Mouse (Mus musculus) kidney, postnatal 0 days (tissue): ENCODE measurements around the gene Eed. TPM values are rescaled to one million over a fixed set of nuclear protein-coding genes. Genes with fewer than 3 reads are reported as not detected.

Source experiments
- ATAC-seq: fragments of 200-750 bp; cut with Nextera tagmentation; replicated peaks from 2 replicates; pipeline ENCODE4 v1.8.0; 2017; ENCODE audit warnings: low read depth, moderate number of reproducible peaks, moderate TSS enrichment, moderate library complexity; ENCODE audit not compliant: low FRiP score
- DNase-seq: peaks from one replicate; pipeline ENCODE4 v3.0.0-alpha.2; 2016; ENCODE audit warnings: low spot score
- H3K27ac ChIP-seq: fragments of 300-500 bp; sonication (generic); 2 replicates; pipeline ENCODE4 v1.5.1; 2014; ENCODE audit warnings: mild to moderate bottlenecking
- H3K27me3 ChIP-seq: fragments of 300-500 bp; sonication (generic); 2 replicates; pipeline ENCODE4 v1.6.1; 2014; ENCODE audit warnings: low read length, mixed read lengths; ENCODE audit not compliant: insufficient read depth
- H3K36me3 ChIP-seq: fragments of 300-500 bp; sonication (generic); 2 replicates; pipeline ENCODE4 v1.6.1; 2014; ENCODE audit warnings: low read length, mixed read lengths; ENCODE audit not compliant: insufficient read depth
- H3K4me1 ChIP-seq: fragments of 300-500 bp; sonication (generic); replicated peaks from 2 replicates; pipeline ENCODE4 v1.6.1; 2014; ENCODE audit warnings: antibody characterized with exemption, low read length, mixed read lengths; ENCODE audit not compliant: insufficient read depth
- H3K4me2 ChIP-seq: fragments of 300-500 bp; sonication (generic); 2 replicates; pipeline ENCODE4 v1.6.1; 2014; ENCODE audit warnings: mild to moderate bottlenecking, low read length, moderate library complexity, mixed read lengths
- H3K4me3 ChIP-seq: fragments of 300-500 bp; sonication (generic); replicated peaks from 2 replicates; pipeline ENCODE4 v1.5.1; 2014; ENCODE audit warnings: low read depth, low read length
- H3K9ac ChIP-seq: fragments of 300-500 bp; sonication (generic); 2 replicates; pipeline ENCODE4 v1.6.1; 2014; ENCODE audit warnings: low read depth, low read length
- H3K9me3 ChIP-seq: fragments of 300-500 bp; sonication (generic); replicated peaks from 2 replicates; pipeline ENCODE4 v1.6.1; 2016; ENCODE audit warnings: low read length, inconsistent platforms, mixed read lengths
- CTCF ChIP-seq: IDR thresholded peaks from 2 replicates; pipeline ENCODE4 v1.5.1; 2016; ENCODE audit warnings: antibody characterized with exemption, low read depth, mild to moderate bottlenecking, moderate library complexity
- WGBS: fragments of 180-500 bp; shearing (Covaris S2); extraction: QIAGEN DNeasy Blood & Tissue Kit; methylation state at CpG from one replicate; pipeline ENCODE4 v1.1.7; 2014; 5-methylcytosine and 5-hydroxymethylcytosine counted together
- polyA plus RNA-seq: library from polyadenylated mRNA; unstranded; fragments of >200 nt; fragmentation: Nextera tagmentation; extraction: Ambion mirVana; gene quantifications from 2 replicates; pipeline ENCODE4 v1.2.1, GENCODE M21; 2015

Gene Eed
- polyA plus RNA-seq, 1 experiment from 2014 or later = 54.3 TPM

DNA sequence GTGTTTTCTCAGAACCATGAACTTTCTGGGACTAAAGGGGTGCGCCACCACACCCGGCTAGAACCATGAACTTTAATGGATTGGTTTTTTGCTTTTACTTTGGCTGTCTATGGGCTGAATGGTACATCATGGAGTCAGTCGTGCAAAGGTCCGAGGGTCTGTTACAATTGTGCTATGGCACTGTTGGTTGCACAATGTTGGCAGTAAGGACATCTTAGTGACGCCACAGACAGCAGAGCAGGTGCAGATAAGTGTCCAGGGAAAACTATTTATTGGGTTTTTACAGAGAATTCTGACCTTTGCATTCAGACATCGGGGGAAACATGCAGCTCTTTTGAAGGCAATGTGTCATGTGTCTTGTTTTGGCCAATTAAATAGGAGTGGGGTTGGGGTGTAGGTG, 39.5 kb upstream of the Eed start:
- Histone ChIP-seq H3K27me3 (no peaks in the 10 kb centered on the region), H3K9me3 (no peaks in the 10 kb centered on the region), H3K4me3 (no peak overlapping the region), H3K9ac (no peak overlapping the region), H3K27ac (no peak overlapping the region), H3K36me3 (no peaks in the 10 kb centered on the region), H3K4me1 (no peaks in the 10 kb centered on the region), H3K4me2 (no peak overlapping the region)
- ATAC-seq (no peak), DNase-seq (no peak)
- no peak for TF ChIP-seq CTCF
- WGBS = 88% methylated on average over 6 of the region's 6 CpGs

DNA sequence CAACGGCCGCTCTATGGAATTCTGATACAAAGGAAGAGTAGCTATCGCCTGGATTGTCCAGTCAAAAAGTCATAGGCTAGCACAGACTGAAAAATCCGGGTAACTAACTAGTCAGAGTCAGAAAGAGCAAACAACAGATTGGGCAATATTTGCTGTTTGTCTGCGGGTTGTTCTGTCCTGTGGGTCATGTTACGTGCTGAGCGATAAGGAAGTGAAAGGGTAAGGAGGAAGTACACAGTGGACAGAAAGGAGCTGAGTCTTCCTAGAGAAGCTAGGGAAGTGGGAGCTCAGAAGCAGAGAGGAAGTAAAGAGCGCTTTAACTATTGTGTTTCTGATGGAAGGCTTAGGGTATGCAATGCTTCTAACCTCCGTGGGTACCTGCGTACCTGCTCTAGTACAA, 38.8 kb upstream of the Eed start:
- DNase-seq (peak; percentile 36), ATAC-seq (no peak)
- H3K9me3 ChIP-seq = no peaks in the 10 kb centered on the region
- no peak for TF ChIP-seq CTCF
- no peak overlapping the region for H3K4me3 ChIP-seq
- H3K27me3 ChIP-seq = no peaks in the 10 kb centered on the region
- H3K4me2 ChIP-seq = no peak overlapping the region
- WGBS = 73% methylated on average over 10 of the region's 10 CpGs
- no peaks in the 10 kb centered on the region for H3K4me1 ChIP-seq
- no peaks in the 10 kb centered on the region for H3K36me3 ChIP-seq
- H3K9ac ChIP-seq = no peak overlapping the region
- no peak overlapping the region for H3K27ac ChIP-seq

DNA sequence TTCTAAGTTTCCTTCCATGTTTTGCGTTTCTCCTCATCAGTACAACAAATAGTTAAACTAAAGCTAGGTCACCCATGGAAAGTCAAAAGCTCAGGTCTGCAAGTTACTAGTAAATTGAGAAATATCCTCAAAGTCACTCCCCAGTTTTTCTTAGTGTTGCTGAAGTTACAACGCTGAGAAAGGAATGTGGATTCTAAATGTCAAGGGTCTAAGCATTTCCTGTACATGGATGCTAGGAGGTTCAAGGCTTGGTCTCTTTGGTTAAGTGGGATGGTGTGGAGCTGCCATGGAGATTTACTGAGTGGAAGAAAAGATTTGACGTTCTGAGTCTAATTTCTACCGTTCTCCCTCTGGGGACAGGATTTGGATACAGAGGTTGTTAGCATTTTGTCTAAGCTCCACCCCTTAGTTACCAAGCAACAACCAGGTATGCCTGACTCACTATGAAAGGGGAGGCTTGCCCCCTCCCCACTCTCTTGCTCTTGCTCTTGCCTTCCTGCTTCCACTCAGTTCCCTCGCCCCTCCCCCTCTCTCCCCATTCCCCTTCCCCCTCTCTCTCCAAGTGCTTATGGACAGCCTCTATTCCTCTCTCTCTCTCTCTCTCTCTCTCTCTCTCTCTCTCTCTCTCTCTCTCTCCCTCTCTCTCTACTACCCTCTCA, 36.3 kb upstream of the Eed start:
- Histone ChIP-seq H3K27ac (0 out of 2 replicates have a peak overlapping the region, but pooled peaks have one; percentile 15), H3K27me3 (no peaks in the 10 kb centered on the region), H3K4me1 (no peaks in the 10 kb centered on the region), H3K9me3 (no peaks in the 10 kb centered on the region), H3K4me2 (no peak overlapping the region), H3K36me3 (no peaks in the 10 kb centered on the region), H3K9ac (no peak overlapping the region), H3K4me3 (no peak overlapping the region)
- DNase-seq (peak; percentile 62), ATAC-seq (peak; percentile 40; the same call in 1 of the 2 replicates)
- WGBS = 24% methylated on average over 5 of the region's 5 CpGs
- no peak for TF ChIP-seq CTCF

DNA sequence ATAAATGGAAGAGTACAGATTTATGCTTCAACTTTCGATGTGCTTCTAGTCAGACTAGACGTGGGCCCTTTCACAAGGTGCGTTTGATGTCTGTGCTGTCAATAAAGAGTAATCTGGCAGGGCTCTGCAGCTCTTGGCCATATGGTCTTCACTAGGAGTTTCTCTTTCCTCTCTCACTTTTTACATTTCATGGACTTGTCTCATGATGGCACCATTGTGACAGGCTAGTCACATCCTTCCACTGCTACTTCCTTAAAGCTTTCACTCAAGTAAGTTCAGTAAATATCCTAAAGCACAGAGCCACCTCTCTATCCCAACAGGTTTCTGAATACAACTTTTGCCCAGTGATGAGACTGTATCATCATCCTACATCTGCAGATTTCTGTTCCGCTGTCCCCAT, 35.7 kb upstream of the Eed start:
- no peak overlapping the region for H3K9ac ChIP-seq
- no peaks in the 10 kb centered on the region for H3K27me3 ChIP-seq
- no peaks in the 10 kb centered on the region for H3K9me3 ChIP-seq
- H3K27ac ChIP-seq = 0 out of 2 replicates have a peak overlapping the region, but pooled peaks have one; percentile 15
- no peak overlapping the region for H3K4me3 ChIP-seq
- H3K4me1 ChIP-seq = no peaks in the 10 kb centered on the region
- ATAC-seq (no peak), DNase-seq (peak; percentile 76)
- WGBS = 58% methylated on average over 4 of the region's 4 CpGs
- no peaks in the 10 kb centered on the region for H3K36me3 ChIP-seq
- peak; percentile 59; the same call in 1 of the 2 replicates for TF ChIP-seq CTCF
- H3K4me2 ChIP-seq = no peak overlapping the region

DNA sequence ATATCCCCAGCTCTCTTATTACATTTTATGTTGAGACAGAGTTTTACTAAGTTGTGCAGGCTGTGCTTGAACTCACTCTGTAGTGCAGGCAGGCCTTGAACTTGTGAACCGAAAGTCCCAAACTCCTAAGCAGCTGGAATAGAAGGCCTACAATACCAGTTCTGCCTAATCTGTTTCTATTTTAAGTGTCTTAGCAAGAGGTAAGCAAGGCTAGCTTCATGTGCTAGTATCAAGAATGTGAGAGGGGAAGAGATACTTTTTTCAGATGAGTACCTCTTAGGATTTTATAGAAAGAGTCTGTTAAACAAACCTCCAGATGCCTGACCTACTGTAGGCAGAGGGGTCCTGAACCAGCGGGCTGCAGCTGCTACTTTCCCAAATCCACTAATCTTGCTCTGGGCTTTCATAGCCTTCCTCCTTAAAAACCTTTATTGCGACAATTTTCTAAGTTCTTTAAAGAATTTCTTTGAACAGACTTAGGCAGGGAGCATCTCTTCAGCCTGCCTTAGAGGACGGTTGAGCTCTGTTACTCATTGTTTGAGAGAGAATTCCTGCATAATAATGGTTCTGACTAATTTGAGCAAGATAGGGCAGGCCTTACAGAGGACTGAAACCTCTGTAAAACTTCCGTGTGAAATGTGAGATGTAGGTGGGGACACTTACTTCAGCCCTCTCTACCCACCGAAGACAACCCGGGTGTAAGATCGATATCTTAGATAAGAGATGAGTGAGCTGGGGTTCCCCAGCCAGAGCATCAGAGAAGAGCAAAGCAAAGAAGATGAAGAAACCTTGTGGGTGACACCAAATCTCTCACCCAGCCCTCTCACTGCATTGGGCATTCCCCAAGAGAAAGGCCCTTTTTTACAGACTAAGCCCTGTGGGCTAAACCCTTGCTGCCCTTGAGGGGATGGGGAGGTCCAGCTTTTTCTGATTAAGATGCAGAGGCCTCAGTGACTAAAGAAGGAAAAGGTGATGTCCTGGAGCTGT, 26.2 kb upstream of the Eed start:
- no peak overlapping the region for H3K27ac ChIP-seq

DNA sequence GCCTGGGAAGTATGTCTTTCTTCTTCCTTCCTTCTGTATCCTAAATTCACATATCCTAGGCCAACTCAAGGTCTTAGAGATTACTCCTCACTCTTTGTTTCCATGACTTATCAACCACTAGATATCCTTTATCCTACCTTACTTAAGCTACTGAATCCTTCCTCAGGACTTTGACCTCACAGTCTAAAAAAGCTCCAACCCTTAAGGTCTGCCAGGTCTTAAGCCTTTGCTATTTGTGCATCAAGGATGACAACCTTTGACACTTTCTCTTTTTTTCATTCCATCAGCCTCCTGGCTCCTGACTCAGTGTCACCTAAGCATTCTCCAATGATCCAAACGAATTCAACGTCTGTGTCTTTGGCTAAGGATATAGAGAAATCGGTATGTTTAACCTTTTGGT, 24.0 kb upstream of the Eed start:
- no peak for DNase-seq
- Histone ChIP-seq H3K4me1 (no peaks in the 10 kb centered on the region), H3K27ac (no peak overlapping the region), H3K36me3 (no peaks in the 10 kb centered on the region), H3K9me3 (no peaks in the 10 kb centered on the region), H3K27me3 (no peaks in the 10 kb centered on the region), H3K9ac (no peak overlapping the region), H3K4me3 (no peak overlapping the region), H3K4me2 (no peak overlapping the region)
- WGBS = 94% methylated on average over 3 of the region's 3 CpGs
- no peak for ATAC-seq
- TF ChIP-seq CTCF = no peak

More for the DNA sequence above, 26.2 kb upstream of the Eed start:
- no peak for TF ChIP-seq CTCF
- WGBS = 43% methylated on average over 8 of the region's 8 CpGs
- Histone ChIP-seq H3K4me2 (no peak overlapping the region), H3K9me3 (no peaks in the 10 kb centered on the region), H3K4me3 (no peak overlapping the region), H3K4me1 (no peaks in the 10 kb centered on the region), H3K9ac (no peak overlapping the region), H3K27me3 (no peaks in the 10 kb centered on the region), H3K36me3 (no peaks in the 10 kb centered on the region)
- no peak for DNase-seq
- no peak for ATAC-seq
